Mouse (Mus musculus) cortical plate, adult 2 months (tissue): ENCODE data around the gene Rgs9. TPM values are rescaled to one million over a fixed set of nuclear protein-coding genes. Genes with fewer than 3 reads are reported as not detected.
A peak's percentile ranks its signal among the peaks of the same experiment; 100 is the strongest.

ENCODE experiments used
- H3K27ac ChIP-seq: fragments of 200-500 bp; 2 replicates; pipeline ENCODE4 v1.5.1; 2012; ENCODE audit warnings: low read length, control low read depth, inconsistent platforms; ENCODE audit not compliant: insufficient read depth
- H3K4me1 ChIP-seq: fragments of 200-500 bp; 2 replicates; pipeline ENCODE4 v1.6.1; 2011; ENCODE audit warnings: low read length; ENCODE audit not compliant: control insufficient read depth, insufficient read depth
- H3K4me3 ChIP-seq: fragments of 200-500 bp; 2 replicates; pipeline ENCODE4 v1.5.1; 2011; ENCODE audit warnings: mild to moderate bottlenecking, low read length, control low read depth; ENCODE audit not compliant: insufficient read depth
- CTCF ChIP-seq: fragments of 200-500 bp; IDR thresholded peaks from 2 replicates; pipeline ENCODE4 v1.5.1; 2011; ENCODE audit warnings: mild to moderate bottlenecking, control low read depth, low read length; ENCODE audit not compliant: insufficient read depth; ENCODE audit errors: extremely low read depth
- POLR2A ChIP-seq: fragments of 200-500 bp; IDR thresholded peaks from 2 replicates; pipeline ENCODE4 v1.6.1; 2011; ENCODE audit warnings: mild to moderate bottlenecking, low read length, control low read depth; ENCODE audit not compliant: insufficient read depth; ENCODE audit errors: extremely low read depth
- polyA plus RNA-seq: library from polyadenylated mRNA; depleted of rRNA; stranded (reverse); fragments of >200 nt; gene quantifications from 2 replicates; pipeline ENCODE4 v1.2.3, GENCODE M21; 2012

The Rgs9 gene
- polyA plus RNA-seq, 1 experiment: 57.8 TPM

GRCm38 (mm10) chr11:109269662-109270341 lies 28.1 kb downstream of the Rgs9 start:
- no peak for TF ChIP-seq POLR2A
- Histone ChIP-seq H3K4me3 (no peak overlapping the region), H3K27ac (no peak overlapping the region), H3K4me1 (peaks cover 2% of the 10 kb centered on the region; the same call in 1 of the 2 replicates)

- Histone ChIP-seq H3K4me3 (no peak overlapping the region), H3K4me1 (peaks cover 2% of the 10 kb centered on the region; the same call in 1 of the 2 replicates), H3K27ac (no peak overlapping the region)
- no peak for TF ChIP-seq CTCF
- no peak for TF ChIP-seq POLR2A
Observed at GRCm38 (mm10) chr11:109269283-109269661, 28.7 kb downstream of the Rgs9 start.

- no peak for TF ChIP-seq POLR2A
- TF ChIP-seq CTCF: no peak
- H3K4me1 ChIP-seq: peaks cover 4% of the 10 kb centered on the region; the same call in 1 of the 2 replicates
- H3K27ac ChIP-seq: no peak overlapping the region
- H3K4me3 ChIP-seq: no peak overlapping the region
Observed at GRCm38 (mm10) chr11:109266161-109266910, 31.6 kb downstream of the Rgs9 start.

GRCm38 (mm10) chr11:109264159-109264768 lies 33.7 kb downstream of the Rgs9 start:
- Histone ChIP-seq H3K4me1 (peaks cover 5% of the 10 kb centered on the region; the same call in 1 of the 2 replicates), H3K27ac (no peak overlapping the region)

GRCm38 (mm10) chr11:109260561-109260960 lies 37.4 kb downstream of the Rgs9 start:
- Histone ChIP-seq H3K4me3 (no peak overlapping the region), H3K27ac (no peak overlapping the region), H3K4me1 (peaks cover 6% of the 10 kb centered on the region; the same call in 1 of the 2 replicates)
- TF ChIP-seq POLR2A (no peak), CTCF (no peak)

More at GRCm38 (mm10) chr11:109264159-109264768, 33.7 kb downstream of the Rgs9 start:
- H3K4me3 ChIP-seq: no peak overlapping the region
- TF ChIP-seq CTCF (no peak), POLR2A (no peak)

GRCm38 (mm10) chr11:109258941-109259910 lies 38.7 kb downstream of the Rgs9 start:
- H3K4me3 ChIP-seq: peak overlapping the region; percentile 10; the same call in 1 of the 2 replicates
- no peak overlapping the region for H3K27ac ChIP-seq
- no peak for TF ChIP-seq CTCF
- TF ChIP-seq POLR2A: no peak
- H3K4me1 ChIP-seq: 0 out of 2 replicates have a peak, but pooled peaks cover 5% of the 10 kb centered on the region

GRCm38 (mm10) chr11:109257824-109258223 lies 40.1 kb downstream of the Rgs9 start:
- Histone ChIP-seq H3K27ac (no peak overlapping the region), H3K4me3 (no peak overlapping the region), H3K4me1 (0 out of 2 replicates have a peak, but pooled peaks cover 2% of the 10 kb centered on the region)
- TF ChIP-seq POLR2A (no peak), CTCF (no peak)

- H3K4me1 ChIP-seq: 0 out of 2 replicates have a peak, but pooled peaks cover 2% of the 10 kb centered on the region
- H3K4me3 ChIP-seq: no peak overlapping the region
- TF ChIP-seq POLR2A (no peak), CTCF (no peak)
- H3K27ac ChIP-seq: no peak overlapping the region
Observed at GRCm38 (mm10) chr11:109255022-109255421, 42.9 kb downstream of the Rgs9 start.
